In the genomic region with DNA sequence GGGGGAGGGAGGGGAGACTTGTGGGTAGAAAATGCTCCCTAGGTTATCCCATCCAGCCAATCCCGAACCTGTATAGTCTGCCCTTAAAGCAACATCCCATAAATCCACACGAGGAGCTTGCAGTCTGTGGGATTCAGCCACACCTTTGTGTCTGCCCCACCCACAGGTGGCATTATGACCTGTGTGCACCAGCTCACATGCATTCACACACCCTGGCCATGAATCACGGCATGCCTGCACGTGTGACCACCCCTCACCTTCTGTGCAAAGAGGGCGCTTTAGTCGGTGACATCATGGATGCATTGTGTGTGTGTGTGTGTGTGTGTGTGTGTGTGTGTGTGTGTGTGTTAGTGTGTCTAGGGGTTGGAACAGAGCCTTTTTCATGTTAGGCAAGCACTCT, we compare ENCODE assay signal across 27 mouse cellular contexts. TPM values are rescaled to one million over a fixed set of nuclear protein-coding genes. Genes with fewer than 3 reads are reported as not detected.
"Had no signal": no experiment of that assay in that cellular context is flagged by ENCODE, and none has a peak within 500 bp of the region (broad histone marks: within the 10 kb centered on the region; RNA-seq: fewer than 3 reads in every experiment).

No protein-coding gene starts in this region.

- H3K27ac ChIP-seq: liver, embryonic 13.5 days; liver, embryonic 15.5 days; midbrain, embryonic 10.5 days; midbrain, embryonic 12.5 days; neural tube, embryonic 13.5 days; neural tube, embryonic 15.5 days had no signal

- H3K4me3 ChIP-seq: liver, embryonic 13.5 days; liver, embryonic 15.5 days; midbrain, embryonic 10.5 days; midbrain, embryonic 12.5 days; myocyte; neural tube, embryonic 13.5 days; neural tube, embryonic 15.5 days had no signal

- H3K4me1 ChIP-seq: liver, embryonic 15.5 days; midbrain, embryonic 12.5 days; neural tube, embryonic 13.5 days had no signal

- DNase-seq: liver, embryonic 13.5 days; liver, postnatal 0 days; lung, embryonic 14.5 days; lung, postnatal 10 days; lung, postnatal 4 days; midbrain, embryonic 14.5 days; retina, postnatal 1 day; right cerebral cortex, adult 18-20 months; right cerebral cortex, postnatal 25 days; right cerebral cortex, postnatal 4 days; spleen, adult 18-20 months; thymus, adult 18-20 months; thymus, postnatal 14 days; thymus, postnatal 36 days had no signal

- ATAC-seq: liver, postnatal 0 days; midbrain, embryonic 16.5 days had no signal

- H3K9ac ChIP-seq: liver, embryonic 13.5 days; liver, embryonic 15.5 days; liver, postnatal 0 days; lung, embryonic 14.5 days; midbrain, embryonic 12.5 days; neural tube, embryonic 13.5 days; neural tube, embryonic 15.5 days had no signal

- H3K9me3 ChIP-seq: liver, embryonic 13.5 days; liver, embryonic 15.5 days; midbrain, embryonic 10.5 days; midbrain, embryonic 12.5 days; neural tube, embryonic 13.5 days; neural tube, embryonic 15.5 days had no signal

- H3K36me3 ChIP-seq: liver, embryonic 13.5 days; liver, embryonic 15.5 days; midbrain, embryonic 10.5 days; midbrain, embryonic 12.5 days; neural tube, embryonic 13.5 days; neural tube, embryonic 15.5 days had no signal

- H3K4me2 ChIP-seq: liver, embryonic 13.5 days; liver, embryonic 15.5 days; lung, embryonic 14.5 days; midbrain, embryonic 12.5 days; neural tube, embryonic 13.5 days; neural tube, embryonic 15.5 days had no signal

RNA-seq across cellular contexts. Expression of gene Otop3, which starts 7.3 kb away (rescaled TPM):
- total RNA-seq: megakaryocyte, adult 5-6 weeks; megakaryocyte-erythroid progenitor cell, adult 5-6 weeks had no signal
- polyA plus RNA-seq: liver, embryonic 13.5 days; liver, embryonic 15.5 days; liver, postnatal 0 days; lung, embryonic 14.5 days; lung, embryonic 16.5 days; myocyte; thymus, postnatal 0 days had no signal

RNA-seq across cellular contexts. Expression of gene Ush1g, which starts 20.0 kb away (rescaled TPM):
- total RNA-seq: megakaryocyte, adult 5-6 weeks; megakaryocyte-erythroid progenitor cell, adult 5-6 weeks had no signal
- polyA plus RNA-seq: lung, embryonic 14.5 days; lung, embryonic 16.5 days; midbrain, embryonic 10.5 days; neural tube, embryonic 11.5 days; stomach, embryonic 14.5 days; thymus, postnatal 0 days had no signal

RNA-seq across cellular contexts. Expression of gene Hid1, which starts 25.7 kb away (rescaled TPM):
- total RNA-seq: megakaryocyte-erythroid progenitor cell, adult 5-6 weeks had no signal

RNA-seq across cellular contexts. Expression of gene Otop2, which starts 34.9 kb away (rescaled TPM):
- total RNA-seq: megakaryocyte, adult 5-6 weeks; megakaryocyte-erythroid progenitor cell, adult 5-6 weeks had no signal
- polyA plus RNA-seq: liver, embryonic 13.5 days; liver, embryonic 15.5 days; liver, postnatal 0 days; lung, embryonic 14.5 days; lung, embryonic 16.5 days; midbrain, embryonic 10.5 days; midbrain, embryonic 12.5 days; midbrain, embryonic 14.5 days; neural tube, embryonic 11.5 days; neural tube, embryonic 13.5 days; stomach, embryonic 14.5 days; thymus, postnatal 0 days had no signal

RNA-seq across cellular contexts. Expression of gene Cdr2l, which starts 39.9 kb away (rescaled TPM):
- total RNA-seq: megakaryocyte-erythroid progenitor cell, adult 5-6 weeks had no signal
